Mouse (Mus musculus) MEL (cell line): Measurements from ENCODE around the gene Keap1.
A peak's percentile ranks its signal among the peaks of the same experiment; 100 is the strongest.

Source experiments
- CTCF ChIP-seq, 3 experiments: IDR thresholded peaks in 2 of 3; conservative IDR thresholded peaks in 1 of 3; 2 replicates each; pipeline ENCODE4 v1.5.1; 2011 to 2012; ENCODE audit warnings: low read length in 3 of 3, low read depth in 2 of 3, mild to moderate bottlenecking in 2 of 3, improper control_type of control experiment in 1 of 3, inconsistent platforms in 1 of 3, mixed read lengths in 1 of 3, moderate library complexity in 1 of 3; ENCODE audit not compliant: control insufficient read depth in 1 of 3, insufficient read depth in 1 of 3, poor library complexity in 1 of 3, severe bottlenecking in 1 of 3
- GATA1 ChIP-seq: IDR thresholded peaks from 2 replicates; pipeline ENCODE4 v1.6.1; 2011; ENCODE audit warnings: low read depth, low read length, improper control_type of control experiment
- POLR2A ChIP-seq, 2 experiments: IDR thresholded peaks; 2 replicates each; pipeline ENCODE4 v1.6.1; 2011 to 2012; ENCODE audit warnings: low read length in 2 of 2, mild to moderate bottlenecking in 2 of 2, control low read depth in 1 of 2, improper control_type of control experiment in 1 of 2, low read depth in 1 of 2, moderate library complexity in 1 of 2; ENCODE audit not compliant: control insufficient read depth in 1 of 2, insufficient read depth in 1 of 2, poor library complexity in 1 of 2
- POLR2AphosphoS2 ChIP-seq: IDR thresholded peaks from 2 replicates; pipeline ENCODE4 v1.6.1; 2011; ENCODE audit warnings: low read length, improper control_type of control experiment
- SIN3A ChIP-seq: IDR thresholded peaks from 2 replicates; pipeline ENCODE4 v1.6.1; 2012; ENCODE audit warnings: low read length, improper control_type of control experiment, inconsistent platforms

DNA sequence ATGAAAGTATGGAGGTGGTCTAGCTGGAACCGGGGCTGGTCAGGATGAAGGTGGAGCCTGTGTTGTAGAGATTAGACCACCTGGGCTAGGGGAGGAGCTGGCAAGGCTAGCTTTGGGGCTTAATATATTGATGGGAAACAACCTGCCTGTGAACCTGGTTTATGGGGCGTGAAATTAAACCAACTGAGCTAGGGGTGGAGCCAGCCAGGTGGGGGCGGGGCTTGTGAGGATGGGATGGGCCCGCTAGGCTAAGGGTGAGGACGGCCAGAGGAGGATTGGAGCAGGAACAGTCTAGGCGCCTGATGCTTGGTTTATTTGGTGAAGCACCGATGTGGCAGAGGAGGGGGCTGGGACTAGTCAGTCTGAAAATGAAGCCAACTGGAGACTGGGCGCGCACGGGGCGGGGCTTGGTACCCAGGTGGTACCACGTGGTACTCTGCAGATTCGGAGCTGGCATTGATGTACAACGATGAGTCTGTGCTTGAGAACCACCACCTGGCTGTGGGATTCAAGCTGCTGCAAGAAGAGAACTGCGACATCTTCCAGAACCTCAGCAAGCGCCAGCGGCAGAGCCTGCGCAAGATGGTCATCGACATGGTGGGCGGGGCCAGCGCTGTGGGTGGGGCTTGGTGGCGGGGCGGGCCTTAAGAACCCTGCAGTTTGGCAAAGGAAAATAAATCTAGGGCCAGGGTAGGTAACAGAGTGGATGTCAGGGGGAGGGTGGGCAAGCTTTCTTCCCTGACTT, 34.5 kb downstream of the Keap1 start:
- no peak for TF ChIP-seq POLR2AphosphoS2
- no peak for TF ChIP-seq CTCF (IDR thresholded peaks at IDR 0.05 in 2 of 3, conservative IDR thresholded peaks at IDR 0.05 in 1 of 3; ENCODE audit: control insufficient read depth in 1 of 3, insufficient read depth in 1 of 3, low read depth in 2 of 3, low read length in 3 of 3, poor library complexity in 1 of 3, severe bottlenecking in 1 of 3)
- TF ChIP-seq GATA1: no peak
- no peak for TF ChIP-seq SIN3A
- peak in 1 of 2 experiments; percentile 48; a peak in 2 of 4 replicates for TF ChIP-seq POLR2A (IDR thresholded peaks at IDR 0.05; ENCODE audit: control insufficient read depth in 1 of 2, insufficient read depth in 1 of 2, low read depth in 1 of 2, low read length in 2 of 2, poor library complexity in 1 of 2)
